Mouse (Mus musculus): ENCODE measurements around the gene Erc2.

GRCm38 (mm10) chr14:27832196-27832595, 210.0 kb downstream of the Erc2 start:
- TF ChIP-seq CTCF (IDR thresholded peaks at IDR 0.05; ENCODE audit: extremely low read depth, insufficient read length, insufficient replicate concordance, low read depth, low read length) (no peak), POLR2A (IDR thresholded peaks at IDR 0.05; ENCODE audit: low read depth, low read length) (no peak)
